In the genomic region with DNA sequence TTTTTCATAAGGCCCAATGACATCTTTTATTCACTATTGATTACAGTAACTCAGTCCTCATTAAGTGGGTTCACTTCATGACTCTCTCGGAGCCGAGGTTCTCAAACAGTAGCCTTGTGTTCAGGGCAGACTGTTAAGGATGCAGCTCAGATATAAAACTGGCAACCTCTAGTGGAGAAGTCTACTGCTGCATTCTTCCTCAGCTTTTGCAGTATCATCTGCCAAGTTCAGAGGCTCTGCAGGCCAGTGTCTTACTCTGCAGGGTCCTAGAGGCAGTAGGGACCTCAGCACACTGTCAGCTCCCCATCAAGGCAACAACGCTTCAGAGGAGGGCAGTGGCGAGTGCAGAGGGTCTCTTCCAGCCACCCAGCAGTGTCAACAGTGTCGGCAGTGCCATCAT, we compare ENCODE assay signal across 17 mouse cellular contexts. TPM values are rescaled to one million over a fixed set of nuclear protein-coding genes. Genes with fewer than 3 reads are reported as not detected.
DNase-seq lines count a peak whose midpoint lies in the region; ATAC-seq lines count a peak whose summit lies in the region.
"Had no signal": no experiment of that assay in that cellular context is flagged by ENCODE, and none has a peak within 500 bp of the region (broad histone marks: within the 10 kb centered on the region; RNA-seq: fewer than 3 reads in every experiment).

No protein-coding gene starts in this region.

- H3K4me3 ChIP-seq in hindbrain, embryonic 15.5 days = no peak overlapping the region
- H3K4me3 ChIP-seq in hindbrain, embryonic 14.5 days (replicated peaks; ENCODE audit: low read length) = no peak overlapping the region
- H3K4me3 ChIP-seq: heart, embryonic 13.5 days; hindbrain, embryonic 13.5 days; limb, embryonic 10.5 days; liver, embryonic 12.5 days had no signal

- H3K4me1 ChIP-seq in hindbrain, embryonic 15.5 days (replicated peaks) = no peaks in the 10 kb centered on the region
- no peaks in the 10 kb centered on the region for H3K4me1 ChIP-seq in hindbrain, embryonic 14.5 days (replicated peaks; ENCODE audit: control insufficient read depth, insufficient read depth, low read length)
- H3K4me1 ChIP-seq: heart, embryonic 13.5 days; hindbrain, embryonic 13.5 days; limb, embryonic 10.5 days; liver, embryonic 12.5 days had no signal

- H3K27ac ChIP-seq in hindbrain, embryonic 15.5 days (replicated peaks) = 0 out of 2 replicates have a peak overlapping the region, but pooled peaks have one; percentile 35
- no peak overlapping the region for H3K27ac ChIP-seq in hindbrain, embryonic 14.5 days
- H3K27ac ChIP-seq: heart, embryonic 13.5 days; hindbrain, embryonic 13.5 days; limb, embryonic 10.5 days; liver, embryonic 12.5 days; macrophage had no signal

- intact Hi-C loops in left cerebral cortex, postnatal 4 days (cut with DNase I) = no loop called here

- no peak overlapping the region for H3K4me2 ChIP-seq in hindbrain, embryonic 15.5 days
- no peak overlapping the region for H3K4me2 ChIP-seq in hindbrain, embryonic 14.5 days (replicated peaks)
- H3K4me2 ChIP-seq: heart, embryonic 13.5 days; hindbrain, embryonic 13.5 days; liver, embryonic 12.5 days had no signal

- H3K9ac ChIP-seq in hindbrain, embryonic 15.5 days = no peak overlapping the region
- H3K9ac ChIP-seq in hindbrain, embryonic 14.5 days = no peak overlapping the region
- H3K9ac ChIP-seq: heart, embryonic 13.5 days; hindbrain, embryonic 13.5 days; liver, embryonic 12.5 days had no signal

- H3K27me3 ChIP-seq in hindbrain, embryonic 15.5 days = no peaks in the 10 kb centered on the region
- H3K27me3 ChIP-seq in hindbrain, embryonic 14.5 days (ENCODE audit: control insufficient read depth, insufficient read depth, low read length) = no peaks in the 10 kb centered on the region
- H3K27me3 ChIP-seq: heart, embryonic 13.5 days; hindbrain, embryonic 13.5 days; liver, embryonic 12.5 days had no signal

- 84% methylated on average over 5 of the region's 5 CpGs for WGBS in hindbrain, embryonic 15.5 days
- WGBS in hindbrain, embryonic 14.5 days = 88% methylated on average over 5 of the region's 5 CpGs

- no peaks in the 10 kb centered on the region for H3K9me3 ChIP-seq in hindbrain, embryonic 15.5 days
- H3K9me3 ChIP-seq in hindbrain, embryonic 14.5 days (ENCODE audit: control insufficient read depth, low read length) = no peaks in the 10 kb centered on the region
- H3K9me3 ChIP-seq: heart, embryonic 13.5 days; hindbrain, embryonic 13.5 days; limb, embryonic 10.5 days; liver, embryonic 12.5 days had no signal

- DNase-seq in hindbrain, embryonic 14.5 days (ENCODE audit: low spot score) = no peak
- DNase-seq in left cerebral cortex, postnatal 4 days = peak; percentile 22
- DNase-seq in left cerebral cortex, adult 8-10 months (ENCODE audit: low spot score in 2 of 2) = no peak
- DNase-seq in Muller cell, postnatal 12 days (ENCODE audit: inconsistent ontology term) = peak; percentile 36
- peak; percentile 12 for DNase-seq in adipocyte (ENCODE audit: low spot score)
- no peak for DNase-seq in c-Kit-positive CD71-positive TER-119-positive erythroid progenitor cells, embryonic 14.5 days (ENCODE audit: low spot score)
- DNase-seq: adrenal gland, postnatal 10 days; kidney, adult 8-10 months; midbrain, embryonic 14.5 days; thymus, adult 2 months had no signal

- ATAC-seq in hindbrain, embryonic 15.5 days (ENCODE audit: low FRiP score, low read depth) = peak; percentile 78
- no peak for ATAC-seq in hindbrain, embryonic 14.5 days (ENCODE audit: low FRiP score)
- ATAC-seq: CD4-positive, CD25-positive, alpha-beta regulatory T cell, adult 4 months; liver, embryonic 12.5 days had no signal

- H3K36me3 ChIP-seq in hindbrain, embryonic 15.5 days = peaks cover 59% of the 10 kb centered on the region
- peaks cover 98% of the 10 kb centered on the region for H3K36me3 ChIP-seq in hindbrain, embryonic 14.5 days (replicated peaks; ENCODE audit: control insufficient read depth, insufficient read depth)

RNA-seq across cellular contexts. Expression of a gene that starts 43.9 kb away (rescaled TPM):
- polyA plus RNA-seq in hindbrain, embryonic 15.5 days (2015; fragmentation: Nextera tagmentation; extraction: Ambion mirVana) = 32.5 and 40.0 TPM in 2 replicates
- 32.4 and 40.4 TPM in 2 replicates for polyA plus RNA-seq in hindbrain, embryonic 14.5 days (2014; fragmentation: Nextera tagmentation; extraction: Ambion mirVana)
- total RNA-seq in left cerebral cortex, postnatal 4 days (2021) = 100 to 1,000 TPM in 1 of 2 experiments, 10 to 100 TPM in 1; 93.1 to 101 TPM
- 10 to 100 TPM; 61.3 to 73.2 (median 69.6) TPM for total RNA-seq in left cerebral cortex, adult 8-10 months (2022)

RNA-seq across cellular contexts. Expression of a gene that starts 53.0 kb away (rescaled TPM):
- 77.1 and 80.5 TPM in 2 replicates for polyA plus RNA-seq in hindbrain, embryonic 15.5 days (2015; fragmentation: Nextera tagmentation; extraction: Ambion mirVana)
- polyA plus RNA-seq in hindbrain, embryonic 14.5 days (2014; fragmentation: Nextera tagmentation; extraction: Ambion mirVana) = 84.3 and 89.8 TPM in 2 replicates
- 10 to 100 TPM; 34.0 to 36.1 TPM for total RNA-seq in left cerebral cortex, postnatal 4 days (2021)
- 10 to 100 TPM; 41.6 to 58.4 (median 51.6) TPM for total RNA-seq in left cerebral cortex, adult 8-10 months (2022)

Comparison
In these comparisons a context has a peak if more than half of its experiments do, and no peak if none do; other contexts are left out.
1. DNase-seq: peak in left cerebral cortex, postnatal 4 days (single experiment), Muller cell, postnatal 12 days (single experiment) and adipocyte (single experiment); none in hindbrain, embryonic 14.5 days (single experiment), left cerebral cortex, adult 8-10 months (0 of 2) and c-Kit-positive CD71-positive TER-119-positive erythroid progenitor cells, embryonic 14.5 days (single experiment).